Mouse (Mus musculus) heart, adult 2 months (tissue): Measurements from ENCODE around the gene Dcun1d3.

Source experiments
- CTCF ChIP-seq: fragments of 200-600 bp; IDR thresholded peaks from 2 replicates; pipeline ENCODE4 v1.8.1; 2022; ENCODE audit warnings: antibody characterized with exemption, mild to moderate bottlenecking, moderate library complexity
- EP300 ChIP-seq: fragments of 200-500 bp; IDR thresholded peaks from 2 replicates; pipeline ENCODE4 v1.6.1; 2011; ENCODE audit warnings: low read depth, low read length, control low read depth; ENCODE audit not compliant: insufficient read depth
- POLR2A ChIP-seq: fragments of 200-500 bp; IDR thresholded peaks from 2 replicates; pipeline ENCODE4 v1.6.1; 2011; ENCODE audit warnings: mild to moderate bottlenecking, low read depth, low read length, control low read depth; ENCODE audit not compliant: insufficient read depth

- TF ChIP-seq CTCF: no peak
- TF ChIP-seq POLR2A: no peak
- TF ChIP-seq EP300: no peak
Measured at GRCm38 (mm10) chr7:119894818-119895544, 1.1 kb downstream of the Dcun1d3 start.
